Mouse (Mus musculus) MEL (cell line): ENCODE data around the gene Fam173a. TPM values are rescaled to one million over a fixed set of nuclear protein-coding genes. Genes with fewer than 3 reads are reported as not detected.

ENCODE experiments used
- DNase-seq: peaks from one replicate; pipeline ENCODE4 v3.0.0; 2011; ENCODE audit warnings: low read depth, low spot score
- H3K27ac ChIP-seq: 2 replicates; pipeline ENCODE4 v1.5.1; 2012; ENCODE audit warnings: low read depth, mild to moderate bottlenecking, control low read depth, low read length, moderate library complexity; ENCODE audit not compliant: control insufficient read depth
- H3K27me3 ChIP-seq, 2 experiments: fragments of 150-350 bp in 1 of 2; sonication (generic) in 1 of 2; 2 replicates each; pipeline ENCODE4 v1.6.1; 2012; ENCODE audit warnings: low read length in 2 of 2, mild to moderate bottlenecking in 2 of 2, improper control_type of control experiment in 1 of 2, moderate library complexity in 1 of 2; ENCODE audit not compliant: insufficient read depth in 2 of 2, control insufficient read depth in 1 of 2
- H3K36me3 ChIP-seq, 2 experiments: 2 replicates each; pipeline ENCODE4 v1.6.1; 2012 to 2014; ENCODE audit warnings: low read length in 2 of 2, improper control_type of control experiment in 1 of 2, inconsistent platforms in 1 of 2, mild to moderate bottlenecking in 1 of 2; ENCODE audit not compliant: insufficient read depth in 2 of 2, control insufficient read depth in 1 of 2
- H3K4me1 ChIP-seq, 2 experiments: fragments of 150-350 bp in 1 of 2; sonication (generic) in 1 of 2; 2 replicates each; pipeline ENCODE4 v1.6.1; 2012; ENCODE audit warnings: low read length in 2 of 2, improper control_type of control experiment in 1 of 2, mild to moderate bottlenecking in 1 of 2; ENCODE audit not compliant: insufficient read depth in 2 of 2, control insufficient read depth in 1 of 2
- H3K4me3 ChIP-seq, 2 experiments: fragments of 150-350 bp in 1 of 2; sonication (generic) in 1 of 2; 2 replicates each; pipeline ENCODE4 v1.5.1; 2012; ENCODE audit warnings: low read depth in 2 of 2, low read length in 2 of 2, mild to moderate bottlenecking in 2 of 2, moderate library complexity in 2 of 2, control low read depth in 1 of 2, improper control_type of control experiment in 1 of 2; ENCODE audit not compliant: control insufficient read depth in 1 of 2, insufficient read depth in 1 of 2
- H3K79me2 ChIP-seq: 2 replicates; pipeline ENCODE4 v1.6.1; 2012; ENCODE audit warnings: mild to moderate bottlenecking, low read length, moderate library complexity; ENCODE audit not compliant: control insufficient read depth, poor library complexity, insufficient read depth
- H3K9ac ChIP-seq: 2 replicates; pipeline ENCODE4 v1.6.1; 2012; ENCODE audit warnings: low read depth, mild to moderate bottlenecking, control low read depth, low read length, moderate library complexity; ENCODE audit not compliant: control insufficient read depth, poor library complexity, severe bottlenecking
- H3K9me3 ChIP-seq: fragments of 150-350 bp; sonication (generic); replicated peaks from 2 replicates; pipeline ENCODE4 v1.6.1; 2012; ENCODE audit warnings: mild to moderate bottlenecking, low read length, improper control_type of control experiment, moderate library complexity; ENCODE audit not compliant: insufficient read depth
- BHLHE40 ChIP-seq: IDR thresholded peaks from 2 replicates; pipeline ENCODE4 v1.6.1; 2012; ENCODE audit warnings: low read depth, mild to moderate bottlenecking, inconsistent platforms, low read length, improper control_type of control experiment, borderline replicate concordance
- CHD2 ChIP-seq: IDR thresholded peaks from 2 replicates; pipeline ENCODE4 v1.6.1; 2011; ENCODE audit warnings: low read length, improper control_type of control experiment
- CTCF ChIP-seq, 3 experiments: IDR thresholded peaks in 2 of 3; conservative IDR thresholded peaks in 1 of 3; 2 replicates each; pipeline ENCODE4 v1.5.1; 2011 to 2012; ENCODE audit warnings: low read length in 3 of 3, low read depth in 2 of 3, mild to moderate bottlenecking in 2 of 3, improper control_type of control experiment in 1 of 3, inconsistent platforms in 1 of 3, mixed read lengths in 1 of 3, moderate library complexity in 1 of 3; ENCODE audit not compliant: control insufficient read depth in 1 of 3, insufficient read depth in 1 of 3, poor library complexity in 1 of 3, severe bottlenecking in 1 of 3
- E2F4 ChIP-seq: IDR thresholded peaks from 2 replicates; pipeline ENCODE4 v1.6.1; 2011; ENCODE audit warnings: low read depth, low read length, improper control_type of control experiment, borderline replicate concordance
- ELF1 ChIP-seq: IDR thresholded peaks from 2 replicates; pipeline ENCODE4 v1.6.1; 2014; ENCODE audit warnings: low read depth, mild to moderate bottlenecking, inconsistent platforms, low read length, improper control_type of control experiment, moderate library complexity
- EP300 ChIP-seq, 2 experiments: IDR thresholded peaks; 2 replicates each; pipeline ENCODE4 v1.6.1; 2011; ENCODE audit warnings: improper control_type of control experiment in 2 of 2, low read length in 2 of 2, low read depth in 1 of 2, mild to moderate bottlenecking in 1 of 2
- ETS1 ChIP-seq: IDR thresholded peaks from 2 replicates; pipeline ENCODE4 v1.6.1; 2012; ENCODE audit warnings: low read depth, mild to moderate bottlenecking, inconsistent platforms, low read length, improper control_type of control experiment, moderate library complexity
- GABPA ChIP-seq: IDR thresholded peaks from 2 replicates; pipeline ENCODE4 v1.6.1; 2012; ENCODE audit warnings: low read depth, mild to moderate bottlenecking, inconsistent platforms, low read length, improper control_type of control experiment, moderate library complexity
- GATA1 ChIP-seq: IDR thresholded peaks from 2 replicates; pipeline ENCODE4 v1.6.1; 2011; ENCODE audit warnings: low read depth, low read length, improper control_type of control experiment
- JUND ChIP-seq: IDR thresholded peaks from 2 replicates; pipeline ENCODE4 v1.6.1; 2011; ENCODE audit warnings: low read depth, mild to moderate bottlenecking, improper control_type of control experiment, low read length
- KAT2A ChIP-seq: conservative IDR thresholded peaks from 2 replicates; pipeline ENCODE4 v1.6.1; 2012; ENCODE audit warnings: low read depth, low read length, improper control_type of control experiment, inconsistent platforms
- MAFK ChIP-seq: IDR thresholded peaks from 2 replicates; pipeline ENCODE4 v1.6.1; 2011; ENCODE audit warnings: low read depth, mild to moderate bottlenecking, low read length, improper control_type of control experiment, borderline replicate concordance
- MAX ChIP-seq: IDR thresholded peaks from 2 replicates; pipeline ENCODE4 v1.6.1; 2011; ENCODE audit warnings: low read length, improper control_type of control experiment
- MAZ ChIP-seq: IDR thresholded peaks from 2 replicates; pipeline ENCODE4 v1.6.1; 2012; ENCODE audit warnings: low read depth, mild to moderate bottlenecking, inconsistent platforms, low read length, improper control_type of control experiment
- MYB ChIP-seq: IDR thresholded peaks from 2 replicates; pipeline ENCODE4 v1.6.1; 2011; ENCODE audit warnings: mild to moderate bottlenecking, low read depth, low read length, improper control_type of control experiment
- POLR2A ChIP-seq, 2 experiments: IDR thresholded peaks; 2 replicates each; pipeline ENCODE4 v1.6.1; 2011 to 2012; ENCODE audit warnings: low read length in 2 of 2, mild to moderate bottlenecking in 2 of 2, control low read depth in 1 of 2, improper control_type of control experiment in 1 of 2, low read depth in 1 of 2, moderate library complexity in 1 of 2; ENCODE audit not compliant: control insufficient read depth in 1 of 2, insufficient read depth in 1 of 2, poor library complexity in 1 of 2
- POLR2AphosphoS2 ChIP-seq: IDR thresholded peaks from 2 replicates; pipeline ENCODE4 v1.6.1; 2011; ENCODE audit warnings: low read length, improper control_type of control experiment
- RCOR1 ChIP-seq: IDR thresholded peaks from 2 replicates; pipeline ENCODE4 v1.6.1; 2012; ENCODE audit warnings: low read depth, mild to moderate bottlenecking, inconsistent platforms, low read length, improper control_type of control experiment
- SMC3 ChIP-seq: IDR thresholded peaks from 2 replicates; pipeline ENCODE4 v1.6.1; 2011; ENCODE audit warnings: low read depth, low read length, improper control_type of control experiment
- TCF12 ChIP-seq: IDR thresholded peaks from 2 replicates; pipeline ENCODE4 v1.6.1; 2014; ENCODE audit warnings: low read depth, mild to moderate bottlenecking, inconsistent platforms, low read length, improper control_type of control experiment, moderate library complexity
- ZMIZ1 ChIP-seq: IDR thresholded peaks from 2 replicates; pipeline ENCODE4 v1.6.1; 2012; ENCODE audit warnings: low read depth, mild to moderate bottlenecking, inconsistent platforms, low read length, improper control_type of control experiment, moderate library complexity
- ZNF384 ChIP-seq: IDR thresholded peaks from 2 replicates; pipeline ENCODE4 v1.6.1; 2012; ENCODE audit warnings: low read depth, mild to moderate bottlenecking, inconsistent platforms, low read length, improper control_type of control experiment
- polyA plus RNA-seq, 2 experiments: library from polyadenylated mRNA; stranded (reverse) in 1 of 2; unstranded in 1 of 2; fragments of >175 nt in 1 of 2; fragments of >200 nt in 1 of 2; gene quantifications; 2 replicates each; pipeline versions ENCODE4 v1.2.1 to v1.2.4; 2012; ENCODE audit warnings: low replicate concordance in 2 of 2, low read depth in 1 of 2; ENCODE audit not compliant: insufficient read length in 2 of 2, insufficient read depth in 1 of 2, missing spikeins in 1 of 2
- total RNA-seq: library from RNA; depleted of rRNA; stranded (reverse); fragments of 300-350 nt; gene quantifications from 2 replicates; pipeline ENCODE4 v1.2.3, GENCODE M21; 2012

The Fam173a gene
- total and polyA plus RNA-seq, 3 experiments = 36.6 to 39.0 TPM; not detected in 1

GRCm38 (mm10) chr17:25830200-25830753, 37.6 kb upstream of the Fam173a start:
- no peak for DNase-seq
- no peak overlapping the region for H3K27ac ChIP-seq
- no peak overlapping the region for H3K4me3 ChIP-seq

GRCm38 (mm10) chr17:25829558-25830017, 36.9 kb upstream of the Fam173a start:
- H3K4me1 ChIP-seq = peaks cover 2 to 46% of the 10 kb centered on the region in 2 experiments; a peak in 3 of 4 replicates
- H3K36me3 ChIP-seq = peaks cover 0 to 13% of the 10 kb centered on the region in 2 experiments; a peak in 2 of 4 replicates
- no peaks in the 10 kb centered on the region for H3K27me3 ChIP-seq
- TF ChIP-seq MAZ (no peak), POLR2AphosphoS2 (peak; percentile 12; the same call in 1 of the 2 replicates), TCF12 (no peak)
- peak overlapping the region; percentile 83 for H3K9ac ChIP-seq
- H3K9me3 ChIP-seq = no peaks in the 10 kb centered on the region
- peak overlapping the region; percentile 72 for H3K27ac ChIP-seq
- DNase-seq = no peak
- H3K4me3 ChIP-seq = peak overlapping the region; percentile 81 to 89
- peaks cover 66% of the 10 kb centered on the region for H3K79me2 ChIP-seq

More at GRCm38 (mm10) chr17:25830200-25830753, 37.6 kb upstream of the Fam173a start:
- no peaks in the 10 kb centered on the region for H3K27me3 ChIP-seq
- H3K9ac ChIP-seq = no peak overlapping the region; the same call in 1 of the 2 replicates
- peaks cover 63% of the 10 kb centered on the region for H3K79me2 ChIP-seq
- peak; percentile 50 for TF ChIP-seq ZMIZ1
- no peak for TF ChIP-seq GABPA
- TF ChIP-seq POLR2AphosphoS2 = peak; percentile 41; the same call in 1 of the 2 replicates
- TF ChIP-seq, all 39 proteins: peak for 2
- H3K36me3 ChIP-seq = peaks cover 0 to 13% of the 10 kb centered on the region in 2 experiments; a peak in 2 of 4 replicates
- no peaks in the 10 kb centered on the region for H3K9me3 ChIP-seq
- peaks cover 2 to 41% of the 10 kb centered on the region in 2 experiments; a peak in 3 of 4 replicates for H3K4me1 ChIP-seq

GRCm38 (mm10) chr17:25828712-25829557, 36.2 kb upstream of the Fam173a start, which contains the start of gene Jmjd8:
TSS of gene Jmjd8 (plus strand) at chr17:25828867.
- peaks cover 66% of the 10 kb centered on the region for H3K79me2 ChIP-seq
- DNase-seq = peak; percentile 91
- H3K36me3 ChIP-seq = peaks cover 0 to 13% of the 10 kb centered on the region in 2 experiments; a peak in 2 of 4 replicates
- no peaks in the 10 kb centered on the region for H3K9me3 ChIP-seq
- H3K27ac ChIP-seq = peak within 1 kb of the TSS; percentile 72
- peak within 1 kb of the TSS; percentile 83 for H3K9ac ChIP-seq
- peaks cover 2 to 41% of the 10 kb centered on the region in 2 experiments; a peak in 3 of 4 replicates for H3K4me1 ChIP-seq
- H3K27me3 ChIP-seq = no peaks in the 10 kb centered on the region
- H3K4me3 ChIP-seq = peak within 1 kb of the TSS; percentile 81 to 89
- TF ChIP-seq MAX (peak; percentile 79), BHLHE40 (no peak), KAT2A (peak; percentile 45; the same call in 1 of the 2 replicates), RCOR1 (no peak; the same call in 1 of the 2 replicates), ZNF384 (no peak), POLR2AphosphoS2 (peak; percentile 59), ELF1 (peak; percentile 71), SMC3 (no peak; the same call in 1 of the 2 replicates), CTCF (IDR thresholded peaks at IDR 0.05 in 2 of 3, conservative IDR thresholded peaks at IDR 0.05 in 1 of 3; ENCODE audit: control insufficient read depth in 1 of 3, insufficient read depth in 1 of 3, low read depth in 2 of 3, low read length in 3 of 3, poor library complexity in 1 of 3, severe bottlenecking in 1 of 3) (peak in 2 of 3 experiments; percentile 24 to 30; a peak in 2 of 6 replicates), GATA1 (no peak; the same call in 1 of the 2 replicates), JUND (no peak), ETS1 (0 out of 2 replicates have a peak, but pooled peaks have one; percentile 42), CHD2 (no peak), MYB (no peak), EP300 (IDR thresholded peaks at IDR 0.05; ENCODE audit: low read depth in 1 of 2, low read length in 2 of 2) (0 out of 4 replicates have a peak, but pooled peaks of 1 of the 2 experiments have one; percentile 12), MAFK (no peak), TCF12 (peak; percentile 68), E2F4 (peak; percentile 63; the same call in 1 of the 2 replicates), POLR2A (IDR thresholded peaks at IDR 0.05; ENCODE audit: control insufficient read depth in 1 of 2, insufficient read depth in 1 of 2, low read depth in 1 of 2, low read length in 2 of 2, poor library complexity in 1 of 2) (peak; percentile 83 to 84; a peak in 2 of 4 replicates)
